Mouse (Mus musculus) CH12.LX (cell line): ENCODE data around the gene Myo18a. TPM values are rescaled to one million over a fixed set of nuclear protein-coding genes. Genes with fewer than 3 reads are reported as not detected.

Source experiments
- DNase-seq: peaks from one replicate; pipeline ENCODE4 v3.0.0-alpha.2; 2013; ENCODE audit errors: extremely low read depth
- H3K27ac ChIP-seq: 2 replicates; pipeline ENCODE4 v1.5.1; 2012; ENCODE audit warnings: low read depth, mild to moderate bottlenecking, control low read depth, moderate library complexity; ENCODE audit not compliant: insufficient read depth
- H3K27me3 ChIP-seq: replicated peaks from 2 replicates; pipeline ENCODE3; 2012; ENCODE audit warnings: inconsistent platforms
- H3K36me3 ChIP-seq, 2 experiments: replicated peaks in 1 of 2; 2 replicates each; pipeline versions ENCODE3 to v1.6.1; 2012; ENCODE audit warnings: inconsistent platforms in 1 of 2, low read length in 1 of 2, mild to moderate bottlenecking in 1 of 2, mixed read lengths in 1 of 2, moderate library complexity in 1 of 2; ENCODE audit not compliant: control insufficient read depth in 1 of 2, insufficient read depth in 1 of 2
- H3K4me1 ChIP-seq, 2 experiments: 2 replicates each; pipeline ENCODE4 v1.6.1; 2012; ENCODE audit warnings: inconsistent platforms in 1 of 2, moderate library complexity in 1 of 2; ENCODE audit not compliant: insufficient read depth in 2 of 2, control insufficient read depth in 1 of 2
- H3K4me2 ChIP-seq: 2 replicates; pipeline ENCODE4 v1.6.1; 2012; ENCODE audit warnings: low read depth, mild to moderate bottlenecking, control low read depth; ENCODE audit not compliant: poor library complexity, insufficient read depth, severe bottlenecking
- H3K4me3 ChIP-seq, 3 experiments: fragments of 150-350 bp in 1 of 3; sonication (generic) in 1 of 3; replicated peaks in 1 of 3; 2 replicates each; pipeline versions ENCODE3 to v1.5.1; 2011 to 2012; ENCODE audit warnings: low read depth in 2 of 3, low read length in 2 of 3, mild to moderate bottlenecking in 2 of 3, moderate library complexity in 2 of 3, control low read depth in 1 of 3, improper control_type of control experiment in 1 of 3, inconsistent platforms in 1 of 3, mixed read lengths in 1 of 3; ENCODE audit not compliant: poor library complexity in 1 of 3
- H3K79me2 ChIP-seq: replicated peaks from 2 replicates; pipeline ENCODE4 v1.6.1; 2012; ENCODE audit warnings: mild to moderate bottlenecking, moderate library complexity; ENCODE audit not compliant: control insufficient read depth, poor library complexity, insufficient read depth, severe bottlenecking; ENCODE audit errors: extremely low read depth
- H3K9ac ChIP-seq: 2 replicates; pipeline ENCODE4 v1.6.1; 2012; ENCODE audit warnings: low read depth, mild to moderate bottlenecking, control low read depth, moderate library complexity; ENCODE audit not compliant: insufficient read depth
- H3K9me3 ChIP-seq: replicated peaks from 2 replicates; pipeline ENCODE3; 2012; ENCODE audit warnings: low read length, inconsistent platforms, mixed read lengths
- BHLHE40 ChIP-seq: IDR thresholded peaks from 2 replicates; pipeline ENCODE4 v1.6.1; 2011; ENCODE audit warnings: mild to moderate bottlenecking, low read depth, low read length, improper control_type of control experiment
- CHD1 ChIP-seq: IDR thresholded peaks from 2 replicates; pipeline ENCODE4 v1.6.1; 2012; ENCODE audit warnings: low read depth, low read length, improper control_type of control experiment, inconsistent platforms
- CTCF ChIP-seq, 2 experiments: IDR thresholded peaks in 1 of 2; conservative IDR thresholded peaks in 1 of 2; 2 replicates each; pipeline ENCODE4 v1.5.1; 2011 to 2012; ENCODE audit warnings: low read depth in 2 of 2, low read length in 2 of 2, improper control_type of control experiment in 1 of 2, inconsistent platforms in 1 of 2, mild to moderate bottlenecking in 1 of 2, moderate library complexity in 1 of 2
- E2F4 ChIP-seq: IDR thresholded peaks from 2 replicates; pipeline ENCODE4 v1.6.1; 2011; ENCODE audit warnings: low read depth, low read length, improper control_type of control experiment; ENCODE audit not compliant: insufficient replicate concordance
- ELF1 ChIP-seq: IDR thresholded peaks from 2 replicates; pipeline ENCODE4 v1.6.1; 2014; ENCODE audit warnings: low read depth, mild to moderate bottlenecking, inconsistent platforms, low read length, improper control_type of control experiment
- EP300 ChIP-seq: IDR thresholded peaks from 2 replicates; pipeline ENCODE4 v1.6.1; 2011; ENCODE audit warnings: low read length, improper control_type of control experiment
- ETS1 ChIP-seq: conservative IDR thresholded peaks from 2 replicates; pipeline ENCODE4 v1.6.1; 2012; ENCODE audit warnings: low read depth, mild to moderate bottlenecking, inconsistent platforms, low read length, improper control_type of control experiment, moderate library complexity
- GABPA ChIP-seq: IDR thresholded peaks from 2 replicates; pipeline ENCODE4 v1.6.1; 2012; ENCODE audit warnings: low read depth, low read length, improper control_type of control experiment, inconsistent platforms; ENCODE audit not compliant: insufficient replicate concordance
- HCFC1 ChIP-seq: IDR thresholded peaks from 2 replicates; pipeline ENCODE4 v1.6.1; 2012; ENCODE audit warnings: low read depth, mild to moderate bottlenecking, inconsistent platforms, low read length, improper control_type of control experiment
- IRF4 ChIP-seq: IDR thresholded peaks from 2 replicates; pipeline ENCODE4 v1.6.1; 2014; ENCODE audit warnings: low read depth, mild to moderate bottlenecking, inconsistent platforms, low read length, improper control_type of control experiment
- JUN ChIP-seq: IDR thresholded peaks from 2 replicates; pipeline ENCODE4 v1.6.1; 2011; ENCODE audit warnings: low read depth, mild to moderate bottlenecking, low read length, improper control_type of control experiment, moderate library complexity; ENCODE audit not compliant: insufficient read depth
- MAFK ChIP-seq: IDR thresholded peaks from 2 replicates; pipeline ENCODE4 v1.6.1; 2011; ENCODE audit warnings: low read length, improper control_type of control experiment; ENCODE audit not compliant: insufficient replicate concordance
- MAX ChIP-seq: IDR thresholded peaks from 2 replicates; pipeline ENCODE4 v1.6.1; 2011; ENCODE audit warnings: low read length, improper control_type of control experiment
- MAZ ChIP-seq: IDR thresholded peaks from 2 replicates; pipeline ENCODE4 v1.6.1; 2012; ENCODE audit warnings: low read depth, mild to moderate bottlenecking, inconsistent platforms, low read length, improper control_type of control experiment, moderate library complexity
- MEF2A ChIP-seq: IDR thresholded peaks from 2 replicates; pipeline ENCODE4 v1.6.1; 2014; ENCODE audit warnings: low read depth, mild to moderate bottlenecking, inconsistent platforms, low read length, improper control_type of control experiment, borderline replicate concordance
- NELFE ChIP-seq: IDR thresholded peaks from 2 replicates; pipeline ENCODE4 v1.6.1; 2011; ENCODE audit warnings: low read depth, low read length, improper control_type of control experiment
- NRF1 ChIP-seq: IDR thresholded peaks from 2 replicates; pipeline ENCODE4 v1.6.1; 2014; ENCODE audit warnings: low read depth, mild to moderate bottlenecking, inconsistent platforms, low read length, improper control_type of control experiment, moderate library complexity
- POLR2A ChIP-seq: IDR thresholded peaks from 2 replicates; pipeline ENCODE4 v1.6.1; 2011; ENCODE audit warnings: low read depth, mild to moderate bottlenecking, improper control_type of control experiment, low read length
- POLR2AphosphoS2 ChIP-seq: IDR thresholded peaks from 2 replicates; pipeline ENCODE4 v1.6.1; 2011; ENCODE audit warnings: low read depth, low read length, improper control_type of control experiment
- RAD21 ChIP-seq: IDR thresholded peaks from 2 replicates; pipeline ENCODE4 v1.6.1; 2011; ENCODE audit warnings: low read depth, mild to moderate bottlenecking, low read length, improper control_type of control experiment, moderate library complexity
- RCOR1 ChIP-seq: conservative IDR thresholded peaks from 2 replicates; pipeline ENCODE4 v1.6.1; 2012; ENCODE audit warnings: low read depth, mild to moderate bottlenecking, inconsistent platforms, low read length, improper control_type of control experiment
- TBP ChIP-seq: conservative IDR thresholded peaks from 2 replicates; pipeline ENCODE4 v1.6.1; 2011; ENCODE audit warnings: low read depth, low read length, improper control_type of control experiment
- TCF12 ChIP-seq: IDR thresholded peaks from 2 replicates; pipeline ENCODE4 v1.6.1; 2014; ENCODE audit warnings: low read depth, mild to moderate bottlenecking, inconsistent platforms, low read length, improper control_type of control experiment
- USF1 ChIP-seq: IDR thresholded peaks from 2 replicates; pipeline ENCODE4 v1.6.1; 2014; ENCODE audit warnings: low read depth, mild to moderate bottlenecking, inconsistent platforms, low read length, improper control_type of control experiment
- ZC3H11A ChIP-seq: IDR thresholded peaks from 2 replicates; pipeline ENCODE4 v1.6.1; 2012; ENCODE audit warnings: low read depth, mild to moderate bottlenecking, inconsistent platforms, low read length, improper control_type of control experiment
- ZKSCAN1 ChIP-seq: IDR thresholded peaks from 2 replicates; pipeline ENCODE4 v1.6.1; 2012; ENCODE audit warnings: low read depth, inconsistent platforms, low read length, improper control_type of control experiment, borderline replicate concordance
- ZNF384 ChIP-seq: IDR thresholded peaks from 2 replicates; pipeline ENCODE4 v1.6.1; 2012; ENCODE audit warnings: low read depth, low read length, improper control_type of control experiment, inconsistent platforms
- dilution Hi-C: fragments of 300-500 bp; cut with MboI; formaldehyde crosslinking; loops from 2 replicates; pipeline ENCODE4 v1.14.3; 2020; ENCODE audit warnings: low sequenced_read_pairs; ENCODE audit not compliant: extremely low pct_unique_long_range_greater_than_20kb, extremely low pct_ligation_motif_present
- in situ Hi-C: fragments of 300-500 bp; cut with MboI; formaldehyde crosslinking; loops from 3 replicates; pipeline ENCODE4 v1.14.3; 2019; ENCODE audit warnings: low sequenced_read_pairs, low pct_ligation_motif_present, low pct_unique_long_range_greater_than_20kb, mixed read lengths
- polyA plus RNA-seq: library from polyadenylated mRNA; unstranded; fragments of >175 nt; gene quantifications from 2 replicates; pipeline ENCODE4 v1.2.1, GENCODE M21; 2012; ENCODE audit warnings: low read depth; ENCODE audit not compliant: insufficient read length
- total RNA-seq, 2 experiments: library from RNA; depleted of rRNA; stranded (reverse); fragments of 300-350 nt in 1 of 2; fragments of >200 nt in 1 of 2; gene quantifications; 2 replicates each; pipeline ENCODE4 v1.2.3; 2012 to 2014

Gene Myo18a
- total and polyA plus RNA-seq, 3 experiments, result 6.3 to 24.8 (median 16.8) TPM

GRCm38 (mm10) chr11:77873116-77873515, 110.1 kb downstream of the Myo18a start (continued):
- no peak for TF ChIP-seq BHLHE40
- no peak for TF ChIP-seq GABPA
- TF ChIP-seq E2F4, result no peak
- TF ChIP-seq ETS1, result no peak

- Histone ChIP-seq H3K27me3 (no peaks in the 10 kb centered on the region), H3K9ac (no peak overlapping the region), H3K4me3 (no peak overlapping the region), H3K9me3 (no peaks in the 10 kb centered on the region), H3K4me2 (no peak overlapping the region), H3K79me2 (no peaks in the 10 kb centered on the region), H3K4me1 (peaks cover 0 to 18% of the 10 kb centered on the region in 2 experiments; a peak in 2 of 4 replicates), H3K27ac (no peak overlapping the region), H3K36me3 (no peaks in the 10 kb centered on the region)
- in situ Hi-C loops (no loop called here), dilution Hi-C loops (no loop called here)
- no peak for TF ChIP-seq TBP
- TF ChIP-seq NRF1, result no peak
- no peak for TF ChIP-seq MEF2A
- no peak for TF ChIP-seq NELFE
- TF ChIP-seq IRF4, result no peak
- no peak for TF ChIP-seq TCF12
- no peak for TF ChIP-seq POLR2A
- TF ChIP-seq CTCF (conservative IDR thresholded peaks at IDR 0.05 in 1 of 2, IDR thresholded peaks at IDR 0.05 in 1 of 2; ENCODE audit: low read depth in 2 of 2, low read length in 2 of 2), result no peak
- TF ChIP-seq ZNF384, result no peak
- no peak for TF ChIP-seq EP300
- no peak for TF ChIP-seq GABPA
- no peak for TF ChIP-seq CHD1
- TF ChIP-seq HCFC1, result no peak
- no peak for TF ChIP-seq ZC3H11A
- TF ChIP-seq USF1, result no peak
- TF ChIP-seq ELF1, result no peak
- DNase-seq, result no peak
These were observed 111.7 kb downstream of the Myo18a start for GRCm38 (mm10) chr11:77874685-77875231.

GRCm38 (mm10) chr11:77875269-77875668, 112.2 kb downstream of the Myo18a start:
- no peak for DNase-seq
- no peak overlapping the region for H3K4me2 ChIP-seq
- no peak overlapping the region for H3K27ac ChIP-seq
- H3K36me3 ChIP-seq, result no peaks in the 10 kb centered on the region
- dilution Hi-C loops (no loop called here), in situ Hi-C loops (no loop called here)
- H3K9ac ChIP-seq, result no peak overlapping the region
- no peaks in the 10 kb centered on the region for H3K79me2 ChIP-seq
- peaks cover 0 to 18% of the 10 kb centered on the region in 2 experiments; a peak in 2 of 4 replicates for H3K4me1 ChIP-seq
- no peaks in the 10 kb centered on the region for H3K9me3 ChIP-seq
- H3K27me3 ChIP-seq, result no peaks in the 10 kb centered on the region
- H3K4me3 ChIP-seq, result no peak overlapping the region
- no peak for TF ChIP-seq RAD21
- no peak for TF ChIP-seq NELFE
- no peak for TF ChIP-seq BHLHE40
- no peak for TF ChIP-seq TBP
- TF ChIP-seq ZNF384, result no peak
- TF ChIP-seq JUN, result no peak
- TF ChIP-seq POLR2A, result no peak
- no peak for TF ChIP-seq TCF12
- no peak for TF ChIP-seq EP300
- no peak for TF ChIP-seq CHD1
- no peak for TF ChIP-seq MAFK
- TF ChIP-seq NRF1, result no peak
- no peak for TF ChIP-seq RCOR1
- no peak for TF ChIP-seq POLR2AphosphoS2
- no peak for TF ChIP-seq GABPA
- TF ChIP-seq ZKSCAN1, result no peak
- TF ChIP-seq HCFC1, result no peak
- no peak for TF ChIP-seq MAX
- no peak for TF ChIP-seq E2F4
- TF ChIP-seq MAZ, result no peak
- TF ChIP-seq, all 38 proteins: peak for 0
